Mouse (Mus musculus) small intestine, adult 2 months (tissue): ENCODE measurements at regions not wholly inside any gene's neighbourhood (a gene's known extent, or its start where the extent isn't known, plus 50 kb on each side); places are given as distances from the start of the nearest gene placed in this dataset.

ENCODE experiments used
- H3K27ac ChIP-seq: fragments of 200-500 bp; 2 replicates; pipeline ENCODE4 v1.5.1; 2012; ENCODE audit warnings: low read depth, low read length, control low read depth, inconsistent platforms; ENCODE audit not compliant: insufficient read depth
- H3K27me3 ChIP-seq: fragments of 200-500 bp; 2 replicates; pipeline ENCODE4 v1.6.1; 2012; ENCODE audit warnings: mild to moderate bottlenecking, moderate library complexity, low read length, inconsistent platforms; ENCODE audit not compliant: control insufficient read depth, insufficient read depth
- H3K36me3 ChIP-seq: fragments of 200-500 bp; 2 replicates; pipeline ENCODE4 v1.6.1; 2012; ENCODE audit warnings: mild to moderate bottlenecking, low read length, control low read depth, inconsistent platforms; ENCODE audit not compliant: control insufficient read depth, insufficient read depth
- H3K4me1 ChIP-seq: fragments of 200-500 bp; 2 replicates; pipeline ENCODE4 v1.6.1; 2012; ENCODE audit warnings: low read length, inconsistent platforms, mixed read lengths; ENCODE audit not compliant: control insufficient read depth, insufficient read depth, insufficient read length
- H3K4me3 ChIP-seq: fragments of 200-500 bp; 2 replicates; pipeline ENCODE4 v1.5.1; 2012; ENCODE audit warnings: low read depth, mild to moderate bottlenecking, control low read depth, inconsistent platforms, low read length, moderate library complexity
- CTCF ChIP-seq: fragments of 200-500 bp; IDR thresholded peaks from 2 replicates; pipeline ENCODE4 v1.5.1; 2012; ENCODE audit warnings: low read depth, mild to moderate bottlenecking, control low read depth, inconsistent platforms, low read length, moderate library complexity, mixed read lengths; ENCODE audit not compliant: insufficient replicate concordance, insufficient read length; ENCODE audit errors: extremely low read depth
- POLR2A ChIP-seq: fragments of 200-500 bp; IDR thresholded peaks from 2 replicates; pipeline ENCODE4 v1.6.1; 2012; ENCODE audit warnings: low read depth, mild to moderate bottlenecking, control low read depth, inconsistent platforms, low read length, moderate library complexity
- WGBS: fragments of 180-500 bp; shearing (Covaris S2); methylation state at CpG from one replicate; pipeline ENCODE4 v1.1.7; 2018; 5-methylcytosine and 5-hydroxymethylcytosine counted together

- TF ChIP-seq CTCF (no peak), POLR2A (no peak)
- 83% methylated on average over 5 of the region's 5 CpGs for WGBS
These were observed 197.3 kb downstream of the Stk31 start for GRCm38 (mm10) chr6:49592676-49593075.

GRCm38 (mm10) chr6:49603201-49603600 is 207.8 kb downstream of the Stk31 start:
- Histone ChIP-seq H3K36me3 (no peaks in the 10 kb centered on the region), H3K4me3 (no peak overlapping the region), H3K27me3 (no peaks in the 10 kb centered on the region), H3K27ac (no peak overlapping the region), H3K4me1 (no peaks in the 10 kb centered on the region)
- TF ChIP-seq CTCF, result no peak
- TF ChIP-seq POLR2A, result no peak
- WGBS, result 77% methylated on average over 1 of the region's 1 CpGs

More at GRCm38 (mm10) chr6:49592676-49593075, 197.3 kb downstream of the Stk31 start:
- H3K36me3 ChIP-seq, result no peaks in the 10 kb centered on the region
- H3K27me3 ChIP-seq, result no peaks in the 10 kb centered on the region
- H3K4me1 ChIP-seq, result no peaks in the 10 kb centered on the region
- H3K27ac ChIP-seq, result no peak overlapping the region
- no peak overlapping the region for H3K4me3 ChIP-seq

- no peak for TF ChIP-seq CTCF
- no peak for TF ChIP-seq POLR2A
- 89% methylated on average over 3 of the region's 3 CpGs for WGBS
- H3K27me3 ChIP-seq, result no peaks in the 10 kb centered on the region
- no peak overlapping the region for H3K4me3 ChIP-seq
- no peaks in the 10 kb centered on the region for H3K36me3 ChIP-seq
- no peak overlapping the region for H3K27ac ChIP-seq
- H3K4me1 ChIP-seq, result no peaks in the 10 kb centered on the region
These were observed 208.4 kb downstream of the Stk31 start for GRCm38 (mm10) chr6:49603844-49604243.

GRCm38 (mm10) chr6:49606028-49606427 is 210.6 kb downstream of the Stk31 start:
- H3K36me3 ChIP-seq, result no peaks in the 10 kb centered on the region
- TF ChIP-seq POLR2A, result no peak
- H3K4me3 ChIP-seq, result no peak overlapping the region
- H3K27me3 ChIP-seq, result no peaks in the 10 kb centered on the region
- no peaks in the 10 kb centered on the region for H3K4me1 ChIP-seq
- WGBS, result 0% methylated on average over 1 of the region's 1 CpGs
- no peak overlapping the region for H3K27ac ChIP-seq

- WGBS, result 60% methylated on average over 9 of the region's 9 CpGs
- no peak overlapping the region for H3K4me3 ChIP-seq
These were observed 211.3 kb downstream of the Stk31 start for GRCm38 (mm10) chr6:49606626-49607158.

GRCm38 (mm10) chr6:49624080-49624479 is 198.4 kb upstream of the Npy start:
- Histone ChIP-seq H3K4me3 (no peak overlapping the region), H3K4me1 (no peaks in the 10 kb centered on the region), H3K27ac (no peak overlapping the region), H3K36me3 (no peaks in the 10 kb centered on the region), H3K27me3 (no peaks in the 10 kb centered on the region)
- no peak for TF ChIP-seq POLR2A
- 85% methylated on average over 2 of the region's 2 CpGs for WGBS

More at GRCm38 (mm10) chr6:49606626-49607158, 211.3 kb downstream of the Stk31 start:
- Histone ChIP-seq H3K27ac (no peak overlapping the region), H3K4me1 (no peaks in the 10 kb centered on the region), H3K36me3 (no peaks in the 10 kb centered on the region), H3K27me3 (no peaks in the 10 kb centered on the region)
- TF ChIP-seq POLR2A, result no peak
- TF ChIP-seq CTCF, result no peak

GRCm38 (mm10) chr6:49624564-49624963 is 197.9 kb upstream of the Npy start:
- TF ChIP-seq POLR2A (no peak), CTCF (no peak)
- no peaks in the 10 kb centered on the region for H3K27me3 ChIP-seq
- no peak overlapping the region for H3K27ac ChIP-seq
- no peaks in the 10 kb centered on the region for H3K36me3 ChIP-seq
- H3K4me1 ChIP-seq, result no peaks in the 10 kb centered on the region
- H3K4me3 ChIP-seq, result no peak overlapping the region
- 50% methylated on average over 5 of the region's 5 CpGs for WGBS
